Mouse (Mus musculus) embryonic facial prominence, embryonic 11.5 days (tissue): ENCODE data around the gene Tex264. TPM values are rescaled to one million over a fixed set of nuclear protein-coding genes. Genes with fewer than 3 reads are reported as not detected.
A peak's percentile ranks its signal among the peaks of the same experiment; 100 is the strongest.

ENCODE experiments used
- ATAC-seq: fragments of 200-750 bp; cut with Nextera tagmentation; replicated peaks from 2 replicates; pipeline ENCODE4 v1.8.0; 2017; ENCODE audit warnings: low read depth; ENCODE audit not compliant: insufficient number of reproducible peaks, low FRiP score, low TSS enrichment
- DNase-seq: peaks from one replicate; pipeline ENCODE4 v3.0.0-alpha.2; 2015; ENCODE audit warnings: low spot score
- H3K27ac ChIP-seq: fragments of 300-500 bp; sonication (generic); replicated peaks from 2 replicates; pipeline ENCODE4 v1.5.1; 2014; ENCODE audit warnings: mild to moderate bottlenecking, low read depth, low read length, control low read depth
- H3K27me3 ChIP-seq: fragments of 300-500 bp; sonication (generic); 2 replicates; pipeline ENCODE4 v1.6.1; 2014; ENCODE audit warnings: mild to moderate bottlenecking, low read length, moderate library complexity, mixed read lengths; ENCODE audit not compliant: control insufficient read depth, insufficient read depth
- H3K36me3 ChIP-seq: fragments of 300-500 bp; sonication (generic); replicated peaks from 2 replicates; pipeline ENCODE4 v1.6.1; 2014; ENCODE audit warnings: low read depth, mild to moderate bottlenecking, low read length, moderate library complexity, mixed read lengths; ENCODE audit not compliant: control insufficient read depth, insufficient read depth
- H3K4me1 ChIP-seq: fragments of 300-500 bp; sonication (generic); 2 replicates; pipeline ENCODE4 v1.6.1; 2014; ENCODE audit warnings: low read length, mixed read lengths; ENCODE audit not compliant: control insufficient read depth, insufficient read depth
- H3K4me2 ChIP-seq: fragments of 300-500 bp; sonication (generic); 2 replicates; pipeline ENCODE4 v1.6.1; 2014; ENCODE audit warnings: low read depth, mild to moderate bottlenecking, control low read depth, low read length, moderate library complexity
- H3K4me3 ChIP-seq: fragments of 300-500 bp; sonication (generic); 2 replicates; pipeline ENCODE4 v1.5.1; 2014; ENCODE audit warnings: low read depth, low read length, control low read depth
- H3K9ac ChIP-seq: fragments of 300-500 bp; sonication (generic); replicated peaks from 2 replicates; pipeline ENCODE4 v1.6.1; 2014; ENCODE audit warnings: mild to moderate bottlenecking, control low read depth, low read length
- H3K9me3 ChIP-seq: fragments of 300-500 bp; sonication (generic); replicated peaks from 2 replicates; pipeline ENCODE4 v1.6.1; 2016; ENCODE audit warnings: mild to moderate bottlenecking, low read length, inconsistent platforms, mixed read lengths; ENCODE audit not compliant: control insufficient read depth
- WGBS: fragments of 180-500 bp; shearing (Covaris S2); extraction: QIAGEN DNeasy Blood & Tissue Kit; methylation state at CpG from one replicate; pipeline ENCODE4 v1.1.7; 2014; 5-methylcytosine and 5-hydroxymethylcytosine counted together
- polyA plus RNA-seq: library from polyadenylated mRNA; unstranded; fragments of >200 nt; fragmentation: Nextera tagmentation; extraction: Ambion mirVana; gene quantifications from 2 replicates; pipeline ENCODE4 v1.2.1, GENCODE M21; 2014

Gene Tex264
- polyA plus RNA-seq, 1 experiment from 2014 or later: 32.1 TPM

GRCm38 (mm10) chr9:106677702-106678101 lies 8.0 kb downstream of the Tex264 start:
- no peak overlapping the region for H3K27ac ChIP-seq
- H3K4me1 ChIP-seq: no peaks in the 10 kb centered on the region
- H3K36me3 ChIP-seq: peaks cover 3% of the 10 kb centered on the region
- 80% methylated on average over 5 of the region's 5 CpGs for WGBS
- H3K9ac ChIP-seq: no peak overlapping the region
- no peaks in the 10 kb centered on the region for H3K27me3 ChIP-seq
- DNase-seq (no peak), ATAC-seq (no peak)
- H3K4me3 ChIP-seq: no peak overlapping the region
- no peak overlapping the region for H3K4me2 ChIP-seq
- no peaks in the 10 kb centered on the region for H3K9me3 ChIP-seq

GRCm38 (mm10) chr9:106676571-106676970 lies 9.2 kb downstream of the Tex264 start:
- H3K4me2 ChIP-seq: no peak overlapping the region
- no peak overlapping the region for H3K4me3 ChIP-seq
- no peak overlapping the region for H3K27ac ChIP-seq
- no peak for ATAC-seq
- no peaks in the 10 kb centered on the region for H3K4me1 ChIP-seq
- no peaks in the 10 kb centered on the region for H3K27me3 ChIP-seq
- no peak for DNase-seq
- peaks cover 3% of the 10 kb centered on the region for H3K36me3 ChIP-seq
- H3K9me3 ChIP-seq: no peaks in the 10 kb centered on the region
- 83% methylated on average over 4 of the region's 4 CpGs for WGBS
- no peak overlapping the region for H3K9ac ChIP-seq

- ATAC-seq (0 out of 2 replicates have a peak, but pooled peaks have one; percentile 47), DNase-seq (no peak)
- 79% methylated on average over 9 of the region's 9 CpGs for WGBS
These were observed 9.8 kb downstream of the Tex264 start for GRCm38 (mm10) chr9:106675965-106676364.

GRCm38 (mm10) chr9:106675480-106675879 lies 10.2 kb downstream of the Tex264 start:
- WGBS: 3% methylated on average over 1 of the region's 1 CpGs
- no peak overlapping the region for H3K4me2 ChIP-seq
- H3K27ac ChIP-seq: no peak overlapping the region
- H3K9me3 ChIP-seq: no peaks in the 10 kb centered on the region
- no peak overlapping the region for H3K9ac ChIP-seq
- H3K36me3 ChIP-seq: no peaks in the 10 kb centered on the region; the same call in none of the 2 replicates
- no peaks in the 10 kb centered on the region for H3K27me3 ChIP-seq
- H3K4me1 ChIP-seq: no peaks in the 10 kb centered on the region
- ATAC-seq (peak; percentile 66; the same call in 1 of the 2 replicates), DNase-seq (peak; percentile 83)
- H3K4me3 ChIP-seq: no peak overlapping the region

More at GRCm38 (mm10) chr9:106675965-106676364, 9.8 kb downstream of the Tex264 start:
- Histone ChIP-seq H3K4me3 (no peak overlapping the region), H3K27ac (no peak overlapping the region), H3K4me1 (no peaks in the 10 kb centered on the region), H3K9me3 (no peaks in the 10 kb centered on the region), H3K36me3 (peaks cover 3% of the 10 kb centered on the region), H3K4me2 (no peak overlapping the region), H3K9ac (no peak overlapping the region), H3K27me3 (no peaks in the 10 kb centered on the region)

- Histone ChIP-seq H3K4me3 (no peak overlapping the region), H3K27me3 (no peaks in the 10 kb centered on the region), H3K36me3 (no peaks in the 10 kb centered on the region; the same call in none of the 2 replicates), H3K4me2 (no peak overlapping the region), H3K9me3 (no peaks in the 10 kb centered on the region), H3K4me1 (no peaks in the 10 kb centered on the region), H3K9ac (no peak overlapping the region), H3K27ac (no peak overlapping the region)
- no peak for ATAC-seq
- whole genome bisulfite sequencing: 87% methylated on average over 2 of the region's 2 CpGs
- DNase-seq: no peak
These were observed 11.9 kb downstream of the Tex264 start for GRCm38 (mm10) chr9:106673860-106674259.

GRCm38 (mm10) chr9:106664856-106665255 lies 20.9 kb downstream of the Tex264 start:
- Histone ChIP-seq H3K27me3 (no peaks in the 10 kb centered on the region), H3K36me3 (no peaks in the 10 kb centered on the region; the same call in none of the 2 replicates), H3K4me3 (no peak overlapping the region), H3K4me1 (no peaks in the 10 kb centered on the region), H3K4me2 (no peak overlapping the region), H3K9ac (no peak overlapping the region), H3K27ac (no peak overlapping the region), H3K9me3 (no peaks in the 10 kb centered on the region)
- 85% methylated on average over 6 of the region's 6 CpGs for WGBS
- ATAC-seq (no peak), DNase-seq (no peak)

GRCm38 (mm10) chr9:106664433-106664832 lies 21.3 kb downstream of the Tex264 start:
- H3K27ac ChIP-seq: no peak overlapping the region
- WGBS: 81% methylated on average over 4 of the region's 4 CpGs
- no peak overlapping the region for H3K4me3 ChIP-seq
- H3K4me1 ChIP-seq: no peaks in the 10 kb centered on the region
- H3K36me3 ChIP-seq: no peaks in the 10 kb centered on the region; the same call in none of the 2 replicates
- no peak overlapping the region for H3K9ac ChIP-seq
- no peak overlapping the region for H3K4me2 ChIP-seq
- no peaks in the 10 kb centered on the region for H3K9me3 ChIP-seq
- DNase-seq: no peak
- ATAC-seq: no peak
- no peaks in the 10 kb centered on the region for H3K27me3 ChIP-seq

- no peak overlapping the region for H3K4me3 ChIP-seq
- H3K9me3 ChIP-seq: no peaks in the 10 kb centered on the region
- no peak overlapping the region for H3K27ac ChIP-seq
- H3K36me3 ChIP-seq: no peaks in the 10 kb centered on the region; the same call in none of the 2 replicates
- no peak for ATAC-seq
- H3K4me1 ChIP-seq: no peaks in the 10 kb centered on the region
- WGBS: 84% methylated on average over 6 of the region's 6 CpGs
- H3K4me2 ChIP-seq: no peak overlapping the region
- H3K27me3 ChIP-seq: no peaks in the 10 kb centered on the region
- DNase-seq: no peak
- H3K9ac ChIP-seq: no peak overlapping the region
These were observed 22.5 kb downstream of the Tex264 start for GRCm38 (mm10) chr9:106663200-106663599.
